Mouse (Mus musculus): Measurements from ENCODE around the gene Xbp1. TPM values are rescaled to one million over a fixed set of nuclear protein-coding genes. Genes with fewer than 3 reads are reported as not detected.
"Not testable (repeated sequence)": the region's sequence is repeated elsewhere in the genome, so short reads cannot be mapped to it uniquely, and the experiment has no call there.

Gene Xbp1
- polyA plus RNA-seq, 1 experiment from 2014 or later, result 189 TPM

GRCm38 (mm10) chr11:5541230-5541798 is 20.9 kb downstream of the Xbp1 start:
- Histone ChIP-seq H3K27ac (peak overlapping the region; percentile 87), H3K9ac (peak overlapping the region; percentile 82), H3K27me3 (no peaks in the 10 kb centered on the region), H3K4me2 (peak overlapping the region; percentile 76), H3K4me3 (replicated peaks) (peak overlapping the region; percentile 86), H3K9me3 (replicated peaks) (no peaks in the 10 kb centered on the region), H3K36me3 (peaks cover 28% of the 10 kb centered on the region), H3K4me1 (peaks cover 27% of the 10 kb centered on the region)
- WGBS, result under 1% methylated on average over 28 of the region's 28 CpGs
- no peak for ATAC-seq (replicated peaks; ENCODE audit: low FRiP score)

- peak; percentile 98 for ATAC-seq (replicated peaks; ENCODE audit: low FRiP score)
- peaks cover 27% of the 10 kb centered on the region for H3K4me1 ChIP-seq
- H3K4me3 ChIP-seq (replicated peaks), result peak within 1 kb of the TSS; percentile 86
- peaks cover 21% of the 10 kb centered on the region for H3K36me3 ChIP-seq
- H3K27me3 ChIP-seq, result no peaks in the 10 kb centered on the region
- under 1% methylated on average over 65 of the region's 65 CpGs for WGBS
- peak within 1 kb of the TSS; percentile 82 for H3K9ac ChIP-seq
- H3K4me2 ChIP-seq, result peak within 1 kb of the TSS; percentile 76
- no peaks in the 10 kb centered on the region for H3K9me3 ChIP-seq (replicated peaks)
- peak within 1 kb of the TSS; percentile 87 for H3K27ac ChIP-seq
These were observed 21.5 kb downstream of the Xbp1 start, which contains the start of gene Ccdc117 for GRCm38 (mm10) chr11:5541799-5542481. TSS of gene Ccdc117 (minus strand) at chr11:5542187.

DNA sequence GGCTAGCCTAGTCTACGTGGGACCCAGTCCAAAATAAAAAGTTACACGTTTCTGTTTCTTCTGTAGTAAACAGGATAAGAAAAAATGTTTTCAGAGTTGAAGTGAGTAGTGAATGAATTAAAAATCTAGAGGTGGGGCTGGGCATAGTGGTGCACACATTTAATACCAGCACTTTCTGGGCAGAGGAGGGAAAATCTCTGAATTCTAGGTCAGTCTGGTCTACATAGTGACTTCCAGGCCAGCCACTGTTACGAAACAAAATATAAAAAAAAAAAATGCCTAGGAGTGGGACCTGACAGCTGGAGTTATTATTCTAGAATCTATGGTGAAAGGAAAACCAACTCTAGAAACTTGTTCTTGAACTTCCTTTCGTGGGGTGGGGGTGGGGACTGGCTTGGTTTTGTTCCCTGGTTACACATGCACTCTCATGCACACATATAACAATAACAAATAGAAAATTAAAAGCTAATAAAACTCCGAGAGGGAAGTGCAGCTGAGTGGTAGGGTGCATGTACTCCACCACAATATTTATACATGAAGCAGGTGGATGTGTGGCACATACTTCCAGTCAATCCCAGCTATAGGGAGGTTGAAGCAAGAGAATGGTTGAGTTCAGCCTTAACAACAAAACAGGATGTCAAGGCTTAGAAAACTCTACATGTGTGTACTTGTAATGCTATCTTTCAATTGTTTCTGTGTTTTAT is 22.2 kb downstream of the Xbp1 start:
- no peak; the same call in 1 of the 2 replicates for ATAC-seq (replicated peaks; ENCODE audit: low FRiP score)
- Histone ChIP-seq H3K9ac (no peak overlapping the region), H3K4me3 (replicated peaks) (peak overlapping the region; percentile 86), H3K9me3 (replicated peaks) (no peaks in the 10 kb centered on the region), H3K4me1 (peaks cover 27% of the 10 kb centered on the region), H3K36me3 (peaks cover 21% of the 10 kb centered on the region), H3K27me3 (no peaks in the 10 kb centered on the region), H3K27ac (0 out of 2 replicates have a peak overlapping the region, but pooled peaks have one; percentile 87), H3K4me2 (peak overlapping the region; percentile 76)
- 52% methylated on average over 5 of the region's 5 CpGs for WGBS

DNA sequence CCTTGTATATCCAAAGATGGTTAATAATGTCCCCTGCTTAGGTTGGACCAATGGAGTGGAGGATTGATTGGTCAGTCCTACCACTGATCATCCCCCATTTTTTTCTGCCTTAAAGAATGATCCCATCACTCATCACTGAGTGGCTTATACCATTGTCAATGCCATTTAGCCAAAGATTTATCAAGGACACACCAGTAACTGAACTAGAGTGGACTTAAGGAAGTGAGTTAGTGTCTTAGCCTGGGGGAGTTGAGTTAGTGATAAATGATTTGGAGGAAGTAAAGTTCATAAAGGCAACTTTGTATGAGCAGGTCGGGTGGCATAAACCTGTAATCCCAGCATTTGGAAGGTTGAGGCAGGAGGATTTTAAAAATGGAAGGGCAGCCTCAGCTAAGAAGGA is 22.8 kb downstream of the Xbp1 start:
- peaks cover 26% of the 10 kb centered on the region for H3K4me1 ChIP-seq
- H3K9me3 ChIP-seq (replicated peaks), result no peaks in the 10 kb centered on the region
- no peak overlapping the region for H3K4me2 ChIP-seq
- ATAC-seq (replicated peaks; ENCODE audit: low FRiP score), result no peak
- H3K36me3 ChIP-seq, result peaks cover 15% of the 10 kb centered on the region
- H3K9ac ChIP-seq, result no peak overlapping the region
- no peak overlapping the region for H3K4me3 ChIP-seq (replicated peaks)
- no peaks in the 10 kb centered on the region for H3K27me3 ChIP-seq
- WGBS, result 75% methylated on average over 1 of the region's 1 CpGs
- H3K27ac ChIP-seq, result no peak overlapping the region

DNA sequence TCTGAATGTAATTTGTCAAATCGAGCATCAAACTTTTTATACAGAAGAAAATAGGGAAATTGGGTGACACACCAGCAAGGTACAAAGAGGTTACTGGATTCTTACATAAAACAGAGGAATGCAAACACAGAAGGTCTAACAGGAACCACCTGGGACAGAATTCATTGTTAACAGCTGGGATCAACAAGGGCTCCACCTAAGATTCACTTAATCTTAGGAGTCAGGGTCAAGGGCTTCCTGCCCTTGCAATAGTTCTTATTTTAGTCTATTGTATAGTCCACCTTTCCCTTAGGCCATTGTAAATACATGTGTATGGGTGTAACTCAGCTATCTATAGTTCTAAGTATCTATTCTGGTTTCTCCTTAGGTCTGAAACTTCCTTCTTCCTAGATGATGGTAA is 24.2 kb downstream of the Xbp1 start:
- H3K27ac ChIP-seq; ATAC-seq (replicated peaks; ENCODE audit: low FRiP score); H3K4me3 ChIP-seq (replicated peaks); H3K27me3 ChIP-seq; H3K9ac ChIP-seq; H3K4me2 ChIP-seq; H3K36me3 ChIP-seq; H3K9me3 ChIP-seq (replicated peaks): not testable (repeated sequence)
- H3K4me1 ChIP-seq, result peaks cover 16% of the 10 kb centered on the region
- WGBS, result 87% methylated on average over 1 of the region's 1 CpGs

DNA sequence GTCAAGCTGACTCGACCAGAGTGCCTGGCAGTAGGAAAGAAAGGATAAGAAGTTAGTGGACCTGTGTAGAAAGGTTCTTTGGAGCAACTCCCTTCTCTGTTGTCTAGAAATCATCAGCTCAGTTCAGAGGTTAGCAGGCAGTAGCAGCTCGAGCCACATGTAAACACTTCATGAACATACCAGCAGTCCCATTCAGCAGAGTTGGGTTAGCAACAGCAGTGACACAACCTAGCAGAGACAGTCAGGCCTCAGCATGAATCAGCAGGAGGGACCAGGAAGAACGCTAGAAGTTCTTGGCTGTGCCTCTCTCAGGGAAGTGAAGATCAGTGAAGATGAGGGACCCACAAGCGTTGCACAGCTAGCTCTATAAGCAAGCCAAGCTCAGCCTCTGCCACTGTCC is 25.0 kb downstream of the Xbp1 start:
- ATAC-seq (replicated peaks; ENCODE audit: low FRiP score), result no peak
- peaks cover 11% of the 10 kb centered on the region for H3K4me1 ChIP-seq
- H3K27ac ChIP-seq, result no peak overlapping the region
- no peak overlapping the region for H3K4me2 ChIP-seq
- 0 out of 2 replicates have a peak, but pooled peaks cover under 1% of the 10 kb centered on the region for H3K36me3 ChIP-seq
- no peak overlapping the region for H3K9ac ChIP-seq
- no peaks in the 10 kb centered on the region for H3K9me3 ChIP-seq (replicated peaks)
- no peaks in the 10 kb centered on the region for H3K27me3 ChIP-seq
- WGBS, result 82% methylated on average over 4 of the region's 4 CpGs
- no peak overlapping the region for H3K4me3 ChIP-seq (replicated peaks)

GRCm38 (mm10) chr11:5546693-5547092 is 26.2 kb downstream of the Xbp1 start:
- H3K4me3 ChIP-seq (replicated peaks), result no peak overlapping the region
- no peak for ATAC-seq (replicated peaks; ENCODE audit: low FRiP score)
- H3K4me2 ChIP-seq, result no peak overlapping the region
- H3K9me3 ChIP-seq (replicated peaks), result no peaks in the 10 kb centered on the region
- no peak overlapping the region for H3K27ac ChIP-seq
- H3K36me3 ChIP-seq, result no peaks in the 10 kb centered on the region
- 85% methylated on average over 3 of the region's 3 CpGs for WGBS
- no peak overlapping the region for H3K9ac ChIP-seq
- H3K4me1 ChIP-seq, result peaks cover 5% of the 10 kb centered on the region; the same call in 1 of the 2 replicates
- H3K27me3 ChIP-seq, result no peaks in the 10 kb centered on the region

DNA sequence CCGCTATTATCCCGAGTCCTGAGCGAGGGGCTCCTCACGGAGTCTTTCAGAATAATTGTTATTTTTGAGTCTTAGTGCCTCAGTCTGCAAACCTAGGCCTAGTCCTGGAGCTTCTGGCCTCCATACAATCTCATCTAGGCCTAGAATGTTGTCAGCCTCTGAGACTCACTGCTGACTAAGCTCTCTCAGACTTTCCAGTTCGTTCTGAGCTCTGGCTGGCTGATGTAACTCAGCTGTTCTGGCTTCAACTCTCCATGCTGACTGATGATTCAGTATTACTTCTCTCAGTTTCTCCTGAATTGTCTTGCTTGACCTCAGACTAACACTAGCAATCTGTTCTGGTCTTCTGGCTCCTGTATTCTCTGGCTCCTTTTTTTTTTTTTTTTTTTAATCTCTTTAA is 31.0 kb downstream of the Xbp1 start:
- H3K36me3 ChIP-seq, result no peaks in the 10 kb centered on the region
- ATAC-seq (replicated peaks; ENCODE audit: low FRiP score), result no peak
- H3K4me1 ChIP-seq, result no peaks in the 10 kb centered on the region
- no peak overlapping the region for H3K4me3 ChIP-seq (replicated peaks)
- no peaks in the 10 kb centered on the region for H3K9me3 ChIP-seq (replicated peaks)
- H3K4me2 ChIP-seq, result no peak overlapping the region
- H3K9ac ChIP-seq, result no peak overlapping the region
- H3K27me3 ChIP-seq, result no peaks in the 10 kb centered on the region
- 85% methylated on average over 5 of the region's 5 CpGs for WGBS
- no peak overlapping the region for H3K27ac ChIP-seq

DNA sequence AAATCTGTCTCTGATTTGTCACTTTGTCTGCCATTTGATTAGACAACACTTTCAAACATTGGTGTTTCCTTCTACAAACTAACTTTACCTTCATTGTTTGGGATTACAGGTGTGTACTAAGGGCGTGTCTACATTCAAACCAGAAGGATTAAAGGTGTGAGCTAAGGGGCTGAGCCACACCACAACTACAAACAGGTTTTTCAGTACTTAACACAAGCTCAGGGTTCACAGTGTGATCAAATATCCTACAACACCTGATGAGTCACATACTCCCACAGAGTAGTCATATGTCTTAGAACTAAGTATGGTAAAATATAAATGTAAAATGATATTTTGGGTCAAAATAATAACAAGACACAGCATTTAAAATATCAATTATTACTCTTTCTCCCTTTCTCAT is 31.5 kb downstream of the Xbp1 start:
- Histone ChIP-seq H3K9me3 (replicated peaks) (no peaks in the 10 kb centered on the region), H3K36me3 (no peaks in the 10 kb centered on the region), H3K9ac (no peak overlapping the region), H3K27me3 (no peaks in the 10 kb centered on the region), H3K4me1 (no peaks in the 10 kb centered on the region), H3K4me2 (no peak overlapping the region), H3K27ac (no peak overlapping the region), H3K4me3 (replicated peaks) (no peak overlapping the region)
- 65% methylated on average over 1 of the region's 1 CpGs for WGBS
- no peak for ATAC-seq (replicated peaks; ENCODE audit: low FRiP score)

DNA sequence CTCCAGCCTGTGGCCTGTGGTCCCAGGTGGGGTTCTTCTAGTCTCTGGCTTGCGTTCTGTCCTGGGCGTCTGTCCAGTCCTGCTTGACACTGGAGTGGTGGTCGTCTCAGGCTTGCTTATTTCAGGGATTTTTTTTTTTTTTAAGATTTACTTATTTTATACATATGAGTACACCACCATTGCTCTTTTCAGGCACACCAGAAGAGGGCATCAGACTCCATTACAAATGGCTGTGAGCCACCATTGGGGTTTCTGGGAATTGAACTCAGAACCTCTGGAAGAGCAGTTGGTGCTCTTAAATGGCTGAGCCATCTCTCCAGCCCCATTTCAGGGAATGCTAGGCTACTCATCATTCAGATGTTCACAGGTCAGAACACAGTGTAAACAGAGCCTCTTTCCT is 39.8 kb downstream of the Xbp1 start:
- no peak for ATAC-seq (replicated peaks; ENCODE audit: low FRiP score)
- no peaks in the 10 kb centered on the region for H3K36me3 ChIP-seq
- no peaks in the 10 kb centered on the region for H3K4me1 ChIP-seq
- no peak overlapping the region for H3K27ac ChIP-seq
- no peaks in the 10 kb centered on the region for H3K27me3 ChIP-seq
- no peak overlapping the region for H3K9ac ChIP-seq
- WGBS, result 63% methylated on average over 3 of the region's 3 CpGs
- no peaks in the 10 kb centered on the region for H3K9me3 ChIP-seq (replicated peaks)
- H3K4me2 ChIP-seq, result no peak overlapping the region
- no peak overlapping the region for H3K4me3 ChIP-seq (replicated peaks)

DNA sequence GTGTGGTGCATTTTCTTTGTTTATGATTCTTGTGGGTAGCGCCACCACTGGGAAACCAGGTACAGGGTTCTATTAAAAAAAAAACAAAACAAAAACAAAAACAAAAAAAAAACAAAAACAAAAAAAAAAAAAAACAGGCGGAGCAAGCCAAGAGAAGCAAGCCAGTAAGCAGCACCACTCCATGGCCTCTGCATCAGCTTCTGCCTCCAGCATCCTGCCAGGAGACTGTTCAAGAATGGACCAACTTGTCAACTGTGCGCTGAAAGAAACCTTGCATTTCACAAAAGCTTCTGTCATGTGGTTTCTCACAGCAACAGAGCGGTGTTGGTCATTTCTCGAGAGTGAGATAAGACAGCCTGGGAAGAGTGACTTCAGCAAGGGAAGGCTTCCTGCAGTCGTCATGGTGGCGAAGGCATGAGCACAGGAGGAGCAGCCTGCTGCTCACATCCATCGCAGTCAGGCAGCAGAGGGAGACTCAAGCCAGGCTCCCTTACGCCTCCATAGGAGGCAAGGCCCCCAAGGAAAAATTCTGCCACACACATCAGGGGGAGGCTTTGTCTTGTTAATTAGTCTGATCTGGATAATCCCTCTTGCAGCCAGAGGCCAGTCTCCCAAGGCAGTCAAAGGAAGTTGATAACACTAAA is 42.3 kb downstream of the Xbp1 start:
- Histone ChIP-seq H3K36me3 (no peaks in the 10 kb centered on the region), H3K4me1 (no peaks in the 10 kb centered on the region), H3K9ac (no peak overlapping the region), H3K4me3 (replicated peaks) (no peak overlapping the region), H3K9me3 (replicated peaks) (no peaks in the 10 kb centered on the region), H3K27me3 (no peaks in the 10 kb centered on the region), H3K4me2 (no peak overlapping the region), H3K27ac (no peak overlapping the region)
- no peak for ATAC-seq (replicated peaks; ENCODE audit: low FRiP score)
- 46% methylated on average over 8 of the region's 9 CpGs for WGBS

GRCm38 (mm10) chr11:5563898-5564297 is 43.4 kb downstream of the Xbp1 start:
- ATAC-seq (replicated peaks; ENCODE audit: low FRiP score), result no peak
- no peak overlapping the region for H3K27ac ChIP-seq
- 70% methylated on average over 6 of the region's 6 CpGs for WGBS
- no peaks in the 10 kb centered on the region for H3K36me3 ChIP-seq
- H3K4me1 ChIP-seq, result no peaks in the 10 kb centered on the region
- no peak overlapping the region for H3K4me3 ChIP-seq (replicated peaks)
- H3K4me2 ChIP-seq, result no peak overlapping the region
- no peak overlapping the region for H3K9ac ChIP-seq
- H3K9me3 ChIP-seq (replicated peaks), result no peaks in the 10 kb centered on the region
- no peaks in the 10 kb centered on the region for H3K27me3 ChIP-seq

Data from kidney, embryonic 15.5 days (tissue).